Mouse (Mus musculus): ENCODE measurements around the gene Kdm4b. TPM values are rescaled to one million over a fixed set of nuclear protein-coding genes. Genes with fewer than 3 reads are reported as not detected.
A peak's percentile ranks its signal among the peaks of the same experiment; 100 is the strongest.

The Kdm4b gene
- polyA plus RNA-seq, 1 experiment from 2014 or later: 77.9 TPM

DNA sequence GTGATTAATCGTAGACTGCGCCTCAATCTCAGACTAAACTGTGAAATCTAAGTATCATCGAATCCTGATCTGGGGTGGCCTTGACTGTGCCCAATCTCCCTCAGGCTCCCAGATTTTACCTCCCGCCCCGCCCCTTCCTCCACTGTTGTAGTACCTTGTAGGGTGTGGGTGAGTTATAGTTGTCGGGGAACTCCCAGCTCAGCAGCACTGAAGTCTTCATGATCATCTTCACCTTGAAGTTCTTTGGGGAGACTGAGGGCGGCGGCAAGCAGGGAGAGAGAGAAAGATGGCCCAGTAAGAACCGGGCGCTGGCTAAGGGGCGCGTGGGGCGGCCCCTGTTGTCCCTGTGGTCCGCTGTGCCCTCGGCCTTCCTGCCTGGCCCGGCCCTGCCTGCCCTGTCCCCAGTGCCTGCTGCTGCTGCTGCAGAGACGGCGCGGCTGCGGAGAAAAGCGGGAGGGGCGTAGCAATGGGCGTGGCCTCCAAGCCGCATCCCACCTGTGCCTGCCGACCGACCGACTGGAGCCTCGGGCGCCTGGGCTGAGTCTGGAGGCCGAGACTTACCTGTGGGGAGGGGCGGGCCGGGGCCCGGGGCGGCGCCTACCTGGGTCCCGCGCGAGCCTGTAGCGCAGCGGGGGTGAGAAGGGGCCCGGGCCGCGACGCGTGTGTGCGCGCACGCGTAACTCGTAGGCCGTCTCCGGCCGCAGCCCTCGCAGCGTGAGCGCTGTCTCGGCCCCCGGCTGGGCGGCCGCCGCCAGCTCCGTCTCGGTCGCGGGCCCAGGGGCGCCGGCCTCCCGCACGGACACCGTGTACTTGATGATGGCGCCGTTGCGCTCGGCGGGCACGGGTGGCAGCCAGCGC is 99.1 kb downstream of the Kdm4b start:
- Histone ChIP-seq H3K9me3 (no peaks in the 10 kb centered on the region), H3K36me3 (peaks cover 96% of the 10 kb centered on the region), H3K4me3 (peak overlapping the region; percentile 31), H3K27ac (replicated peaks) (peak overlapping the region; percentile 42; the same call in 1 of the 2 replicates), H3K4me1 (replicated peaks) (peaks cover 18% of the 10 kb centered on the region), H3K9ac (peak overlapping the region; percentile 67), H3K4me2 (peak overlapping the region; percentile 57), H3K27me3 (0 out of 2 replicates have a peak, but pooled peaks cover 6% of the 10 kb centered on the region)
- peak; percentile 52 for ATAC-seq (ENCODE audit: low read depth)
- 14% methylated on average over 67 of the region's 77 CpGs for WGBS

DNA sequence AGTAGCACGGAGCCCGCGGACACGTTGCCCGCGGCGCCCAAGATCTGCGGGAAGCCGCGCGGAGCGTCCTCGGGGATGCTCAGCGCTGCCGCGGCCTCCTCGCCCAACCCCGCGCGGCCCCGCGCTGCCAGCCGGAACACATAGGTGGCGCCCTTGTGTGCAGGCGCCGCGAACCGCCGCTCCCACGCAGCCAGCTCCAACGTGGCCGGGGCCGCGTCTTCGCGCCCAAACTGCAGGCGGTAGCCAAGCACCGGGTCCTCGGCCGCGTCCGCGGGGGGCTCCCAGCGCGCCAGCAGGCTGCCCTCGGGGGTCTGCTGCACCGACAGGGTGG is 99.7 kb downstream of the Kdm4b start:
- H3K4me2 ChIP-seq: peak overlapping the region; percentile 57
- H3K4me3 ChIP-seq: peak overlapping the region; percentile 31
- peak overlapping the region; percentile 67 for H3K9ac ChIP-seq
- peaks cover 18% of the 10 kb centered on the region for H3K4me1 ChIP-seq (replicated peaks)
- H3K27me3 ChIP-seq: 0 out of 2 replicates have a peak, but pooled peaks cover 6% of the 10 kb centered on the region
- peak; percentile 74 for ATAC-seq (ENCODE audit: low read depth)
- peaks cover 93% of the 10 kb centered on the region for H3K36me3 ChIP-seq
- under 1% methylated on average over 47 of the region's 47 CpGs for WGBS
- peak overlapping the region; percentile 42; the same call in 1 of the 2 replicates for H3K27ac ChIP-seq (replicated peaks)
- H3K9me3 ChIP-seq: no peaks in the 10 kb centered on the region

DNA sequence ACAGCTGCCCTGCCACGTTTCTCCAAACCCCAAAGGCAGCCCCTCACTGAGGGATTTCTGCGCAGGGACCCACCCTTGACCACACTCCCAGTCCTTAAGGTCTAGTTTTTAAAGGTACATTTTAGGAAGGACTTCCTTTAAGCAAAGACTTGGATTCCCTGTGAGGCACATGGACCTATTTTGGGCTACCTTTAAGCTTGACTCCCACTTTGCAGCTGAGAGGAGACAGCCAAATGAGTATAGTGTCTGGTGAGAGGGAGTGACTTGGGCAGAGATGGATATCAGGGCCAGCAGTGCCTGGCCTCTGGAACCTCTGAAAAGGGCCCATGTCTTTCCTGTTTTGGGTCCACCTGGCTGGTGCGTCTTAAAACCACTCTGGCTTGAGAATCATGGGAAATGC is 100.1 kb downstream of the Kdm4b start:
- H3K4me3 ChIP-seq: peak overlapping the region; percentile 31
- peaks cover 18% of the 10 kb centered on the region for H3K4me1 ChIP-seq (replicated peaks)
- peak overlapping the region; percentile 42; the same call in 1 of the 2 replicates for H3K27ac ChIP-seq (replicated peaks)
- H3K4me2 ChIP-seq: peak overlapping the region; percentile 57
- H3K9me3 ChIP-seq: no peaks in the 10 kb centered on the region
- 0 out of 2 replicates have a peak, but pooled peaks cover 6% of the 10 kb centered on the region for H3K27me3 ChIP-seq
- no peak for ATAC-seq (ENCODE audit: low read depth)
- WGBS: 33% methylated on average over 3 of the region's 3 CpGs
- peak overlapping the region; percentile 67 for H3K9ac ChIP-seq
- peaks cover 93% of the 10 kb centered on the region for H3K36me3 ChIP-seq

DNA sequence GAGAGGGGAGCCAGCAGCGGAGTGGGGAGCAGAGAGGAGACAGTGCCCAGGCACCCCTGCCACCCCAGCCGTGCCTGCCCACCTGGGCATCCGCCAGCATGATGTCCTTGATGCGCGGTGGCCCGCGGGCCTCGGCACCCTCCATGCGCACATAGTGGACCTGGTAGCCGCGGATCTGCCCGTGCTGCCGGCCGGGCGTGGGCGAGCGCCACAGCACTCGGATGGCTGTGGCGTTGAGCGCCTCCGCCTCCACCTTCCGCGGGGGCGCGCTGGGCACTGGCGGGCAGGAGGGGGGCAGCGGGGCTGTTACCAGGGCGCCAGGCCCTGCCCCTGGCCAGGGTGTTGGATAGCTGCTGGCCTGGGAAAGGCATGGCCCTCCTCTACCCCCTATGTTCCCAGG is 102.0 kb downstream of the Kdm4b start:
- WGBS: 77% methylated on average over 28 of the region's 28 CpGs
- no peak overlapping the region for H3K9ac ChIP-seq
- no peaks in the 10 kb centered on the region for H3K9me3 ChIP-seq
- H3K4me1 ChIP-seq (replicated peaks): peaks cover 18% of the 10 kb centered on the region
- H3K27ac ChIP-seq (replicated peaks): no peak overlapping the region
- H3K36me3 ChIP-seq: peaks cover 95% of the 10 kb centered on the region
- no peak overlapping the region for H3K4me2 ChIP-seq
- no peak overlapping the region for H3K4me3 ChIP-seq
- no peak for ATAC-seq (ENCODE audit: low read depth)
- H3K27me3 ChIP-seq: 0 out of 2 replicates have a peak, but pooled peaks cover 6% of the 10 kb centered on the region

DNA sequence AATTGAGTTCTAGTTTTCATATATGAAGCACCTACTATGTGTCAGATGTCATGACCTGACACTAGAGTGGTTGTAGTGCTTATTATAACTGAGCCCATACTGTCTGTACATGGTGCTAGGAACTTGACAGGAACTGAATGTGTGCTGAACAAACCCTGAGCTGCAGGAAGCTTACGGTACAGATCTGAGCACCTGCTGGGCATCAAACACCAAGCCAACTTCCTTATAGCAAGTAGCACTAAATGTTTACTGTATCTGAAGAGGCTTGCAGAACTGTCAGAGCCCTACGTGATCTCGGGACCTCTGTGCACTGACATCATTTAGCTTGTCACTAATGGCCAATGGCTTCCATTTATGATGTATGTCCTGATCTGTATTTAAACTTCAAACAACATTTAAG is 105.7 kb downstream of the Kdm4b start:
- ATAC-seq (ENCODE audit: low read depth): no peak
- 87% methylated on average over 3 of the region's 3 CpGs for WGBS
- H3K27me3 ChIP-seq: 0 out of 2 replicates have a peak, but pooled peaks cover 6% of the 10 kb centered on the region
- no peaks in the 10 kb centered on the region for H3K4me1 ChIP-seq (replicated peaks)
- peaks cover 95% of the 10 kb centered on the region for H3K36me3 ChIP-seq
- H3K4me3 ChIP-seq: no peak overlapping the region
- H3K9me3 ChIP-seq: no peaks in the 10 kb centered on the region
- no peak overlapping the region for H3K4me2 ChIP-seq
- no peak overlapping the region for H3K9ac ChIP-seq
- no peak overlapping the region for H3K27ac ChIP-seq (replicated peaks)

DNA sequence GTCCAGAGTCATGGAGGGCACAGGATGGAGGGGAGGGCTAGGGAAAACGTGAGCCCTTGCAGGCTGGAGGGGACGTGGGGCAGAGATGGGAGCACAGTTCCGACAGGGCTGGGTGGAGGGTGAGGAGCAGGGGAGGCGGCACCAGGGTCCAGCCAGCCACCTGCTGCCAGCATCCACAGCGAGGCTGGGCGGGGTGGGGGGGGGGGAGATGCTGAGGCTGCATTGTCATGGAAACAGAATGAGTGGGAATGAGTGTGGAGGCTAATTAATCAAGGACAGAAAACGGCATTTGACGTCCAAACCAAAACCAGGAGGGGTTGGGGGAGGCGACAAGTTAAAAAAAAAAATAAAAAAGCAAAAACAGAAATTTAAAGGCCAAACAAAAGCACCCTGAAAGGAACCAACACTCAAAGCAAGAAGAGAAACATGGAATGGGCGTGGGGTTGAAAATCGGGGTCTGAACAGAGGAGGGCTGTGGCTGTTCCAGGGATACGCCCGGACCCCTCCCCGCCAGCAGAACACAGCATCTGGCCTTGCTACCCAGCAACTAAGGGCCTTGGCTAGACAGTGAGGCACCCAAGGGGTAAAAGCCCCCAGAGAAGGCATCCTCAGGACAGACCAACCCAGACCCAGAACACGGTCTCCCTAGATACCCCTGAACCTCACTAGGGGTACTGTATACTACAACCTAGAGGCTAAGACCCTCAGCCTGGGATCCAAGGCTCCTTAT is 114.0 kb downstream of the Kdm4b start:
- peak; percentile 19; the same call in 1 of the 2 replicates for ATAC-seq (ENCODE audit: low read depth)
- 31% methylated on average over 15 of the region's 15 CpGs for WGBS
- no peak overlapping the region for H3K4me2 ChIP-seq

DNA sequence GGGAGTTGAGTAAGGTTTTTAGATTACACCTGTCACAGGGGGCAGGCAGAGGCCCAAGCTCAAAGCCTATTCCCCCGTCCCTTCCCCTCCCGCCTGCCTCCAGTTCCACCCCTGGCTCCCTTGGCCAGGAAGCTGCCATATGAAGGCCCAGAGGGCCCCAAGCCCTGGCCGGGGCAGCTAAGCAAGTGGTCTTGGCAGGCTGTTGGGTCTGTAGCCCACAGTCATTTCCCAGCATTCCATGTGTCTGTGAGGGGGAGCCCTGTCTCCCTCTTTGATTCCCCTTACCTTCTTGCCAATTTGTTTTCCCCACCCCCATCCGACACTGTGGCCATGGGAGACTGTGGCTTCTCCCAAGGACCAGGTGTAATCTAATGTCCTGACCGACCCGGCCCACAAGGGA is 116.5 kb downstream of the Kdm4b start:
- peaks cover 77% of the 10 kb centered on the region for H3K36me3 ChIP-seq
- no peaks in the 10 kb centered on the region for H3K9me3 ChIP-seq
- H3K9ac ChIP-seq: 0 out of 2 replicates have a peak overlapping the region, but pooled peaks have one; percentile 3
- H3K4me1 ChIP-seq (replicated peaks): peaks cover 46% of the 10 kb centered on the region
- no peaks in the 10 kb centered on the region for H3K27me3 ChIP-seq
- no peak for ATAC-seq (ENCODE audit: low read depth)
- H3K4me3 ChIP-seq: no peak overlapping the region
- H3K4me2 ChIP-seq: no peak overlapping the region
- H3K27ac ChIP-seq (replicated peaks): no peak overlapping the region
- WGBS: 78% methylated on average over 6 of the region's 6 CpGs

More for the DNA sequence above, 114.0 kb downstream of the Kdm4b start:
- H3K9ac ChIP-seq: peak overlapping the region; percentile 55
- H3K36me3 ChIP-seq: peaks cover 79% of the 10 kb centered on the region
- H3K27me3 ChIP-seq: no peaks in the 10 kb centered on the region
- H3K9me3 ChIP-seq: no peaks in the 10 kb centered on the region
- peaks cover 27% of the 10 kb centered on the region for H3K4me1 ChIP-seq (replicated peaks)
- no peak overlapping the region for H3K4me3 ChIP-seq
- peak overlapping the region; percentile 70 for H3K27ac ChIP-seq (replicated peaks)

DNA sequence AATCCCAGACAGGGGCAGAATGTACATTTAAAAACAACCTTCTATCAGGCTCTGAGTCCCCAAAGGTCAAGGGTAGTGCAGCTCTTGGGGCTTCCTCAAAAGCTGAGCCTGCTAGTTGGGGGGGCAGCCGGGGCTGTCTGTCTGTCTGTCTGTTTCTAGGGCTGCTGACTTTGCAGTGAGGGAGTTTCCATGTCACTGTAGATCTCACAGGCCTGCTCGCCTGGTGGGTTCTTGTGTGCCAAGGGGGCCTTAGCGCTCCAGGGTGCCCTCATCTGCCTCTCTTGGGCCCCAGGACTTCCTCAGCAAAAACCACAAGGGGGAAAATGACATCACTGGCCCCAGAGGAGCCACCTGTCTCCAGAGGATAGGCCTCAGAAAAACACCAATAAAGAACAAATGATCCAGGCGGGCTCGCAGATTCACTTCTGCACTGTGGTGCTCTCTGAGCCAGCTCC is 117.5 kb downstream of the Kdm4b start:
- Histone ChIP-seq H3K27me3 (no peaks in the 10 kb centered on the region), H3K4me1 (replicated peaks) (peaks cover 46% of the 10 kb centered on the region), H3K4me2 (no peak overlapping the region), H3K36me3 (peaks cover 77% of the 10 kb centered on the region), H3K4me3 (no peak overlapping the region), H3K9me3 (no peaks in the 10 kb centered on the region), H3K27ac (replicated peaks) (no peak overlapping the region), H3K9ac (no peak overlapping the region; the same call in 1 of the 2 replicates)
- no peak for ATAC-seq (ENCODE audit: low read depth)
- WGBS: 77% methylated on average over 5 of the region's 5 CpGs

DNA sequence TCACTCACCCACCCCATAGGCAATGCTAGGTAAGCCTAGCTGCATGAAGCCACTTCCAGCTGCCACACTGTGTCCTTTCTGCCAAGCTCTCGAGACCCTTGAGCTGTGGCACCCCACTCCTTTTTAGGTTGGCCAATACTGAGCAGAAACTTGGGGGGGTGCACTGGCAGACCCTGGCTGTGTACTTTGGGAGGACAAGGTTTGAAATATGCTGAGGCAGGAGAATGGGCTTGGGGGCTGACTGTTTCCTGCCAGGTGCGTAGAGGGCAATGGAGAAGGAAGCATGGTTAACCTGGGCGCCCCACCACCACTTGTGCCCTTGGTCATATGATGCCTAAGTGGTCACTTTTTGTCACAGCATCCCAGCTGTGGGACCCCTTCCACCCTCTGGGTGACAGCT is 118.9 kb downstream of the Kdm4b start:
- H3K27ac ChIP-seq (replicated peaks): no peak overlapping the region
- no peak overlapping the region for H3K4me2 ChIP-seq
- ATAC-seq (ENCODE audit: low read depth): no peak
- H3K36me3 ChIP-seq: peaks cover 85% of the 10 kb centered on the region
- H3K27me3 ChIP-seq: no peaks in the 10 kb centered on the region
- H3K9ac ChIP-seq: no peak overlapping the region
- no peaks in the 10 kb centered on the region for H3K9me3 ChIP-seq
- peaks cover 38% of the 10 kb centered on the region for H3K4me1 ChIP-seq (replicated peaks)
- 95% methylated on average over 3 of the region's 3 CpGs for WGBS
- no peak overlapping the region for H3K4me3 ChIP-seq

DNA sequence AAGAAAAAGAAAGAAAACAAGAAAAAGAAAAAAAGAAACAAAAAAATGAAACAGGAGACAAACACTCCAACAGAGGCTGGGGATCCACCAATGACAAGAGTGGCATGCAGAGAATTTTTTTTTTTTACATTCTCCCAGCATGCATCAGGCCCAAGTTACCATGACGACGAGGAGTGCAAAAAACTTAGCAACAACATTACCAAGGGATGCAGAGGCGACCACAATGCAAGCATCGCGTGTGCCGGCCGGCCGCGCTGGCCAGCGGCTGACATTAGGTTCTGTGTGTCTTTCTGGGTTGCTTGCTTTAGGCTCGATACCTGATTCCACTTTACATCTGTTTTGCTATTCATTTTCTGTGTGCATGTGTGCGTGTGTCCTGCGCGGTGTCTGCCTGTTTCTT is 119.5 kb downstream of the Kdm4b start:
- Histone ChIP-seq H3K27me3 (no peaks in the 10 kb centered on the region), H3K36me3 (peaks cover 89% of the 10 kb centered on the region), H3K4me3 (no peak overlapping the region), H3K9me3 (no peaks in the 10 kb centered on the region), H3K4me1 (replicated peaks) (peaks cover 32% of the 10 kb centered on the region), H3K9ac (no peak overlapping the region), H3K4me2 (no peak overlapping the region), H3K27ac (replicated peaks) (peak overlapping the region; percentile 49; the same call in 1 of the 2 replicates)
- ATAC-seq (ENCODE audit: low read depth): no peak
- 33% methylated on average over 14 of the region's 14 CpGs for WGBS

DNA sequence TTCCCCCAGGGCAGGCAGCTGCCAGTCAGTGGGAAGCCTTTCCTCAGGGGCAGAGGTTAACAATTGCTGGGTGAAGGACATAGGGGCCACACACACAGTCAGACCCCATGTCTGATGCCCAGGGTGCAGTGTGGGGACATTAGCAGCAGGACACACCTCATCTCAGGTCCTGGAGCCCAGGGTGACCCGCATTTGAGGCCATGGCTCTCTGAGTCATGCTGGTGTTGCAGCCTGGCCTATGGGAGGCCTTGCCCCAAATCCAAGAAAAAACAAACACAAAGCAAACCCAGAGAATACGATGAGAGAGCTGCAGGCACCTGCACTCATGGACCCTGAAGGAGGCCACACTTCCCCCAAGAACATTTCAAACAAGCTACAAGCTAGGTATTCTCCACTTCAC is 121.9 kb downstream of the Kdm4b start:
- no peak overlapping the region for H3K9ac ChIP-seq
- WGBS: 92% methylated on average over 2 of the region's 2 CpGs
- no peaks in the 10 kb centered on the region for H3K27me3 ChIP-seq
- H3K4me2 ChIP-seq: no peak overlapping the region
- H3K9me3 ChIP-seq: no peaks in the 10 kb centered on the region
- H3K27ac ChIP-seq (replicated peaks): no peak overlapping the region
- no peak for ATAC-seq (ENCODE audit: low read depth)
- H3K36me3 ChIP-seq: peaks cover 97% of the 10 kb centered on the region
- no peak overlapping the region for H3K4me3 ChIP-seq
- peaks cover 19% of the 10 kb centered on the region for H3K4me1 ChIP-seq (replicated peaks)

All from neural tube, embryonic 13.5 days (tissue).